Mouse (Mus musculus): ENCODE data around the gene Adgra3.

- no peak for TF ChIP-seq CTCF (IDR thresholded peaks at IDR 0.05)
- TF ChIP-seq EP300 (IDR thresholded peaks at IDR 0.05): no peak
Measured at GRCm38 (mm10) chr5:49997019-49997418, 61.8 kb downstream of the Adgra3 start.

All from lung, postnatal 0 days (tissue).